Mouse (Mus musculus): ENCODE measurements around the gene Cacna2d3. TPM values are rescaled to one million over a fixed set of nuclear protein-coding genes. Genes with fewer than 3 reads are reported as not detected.

Cacna2d3 gene
- polyA plus RNA-seq, 1 experiment from 2014 or later: 0.39 TPM

DNA sequence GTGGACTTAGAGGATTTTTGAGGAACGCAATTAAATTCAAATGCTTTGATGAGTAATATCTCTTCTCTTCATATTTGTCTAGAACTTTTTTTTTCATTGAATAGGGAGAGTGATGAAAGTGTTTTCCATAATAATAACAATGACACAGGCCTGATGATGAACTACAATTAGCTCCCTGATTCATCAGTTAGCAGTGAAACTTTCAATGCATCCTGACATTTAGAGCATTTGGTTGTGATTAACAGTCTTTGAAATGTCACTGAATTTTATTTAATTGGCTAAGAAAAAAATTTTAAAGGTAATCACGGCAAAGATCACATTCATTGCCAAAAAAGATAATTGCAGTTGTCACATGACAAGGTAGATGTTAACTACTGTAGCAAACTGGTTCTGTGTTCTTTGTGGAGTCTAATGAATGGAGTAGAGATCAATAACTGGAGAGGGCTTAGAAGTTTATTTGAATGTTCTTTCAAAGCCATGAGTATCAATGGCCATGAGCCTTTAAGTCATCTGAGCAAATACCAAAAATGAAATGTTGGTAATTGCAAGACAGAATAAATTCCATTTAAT is 425.4 kb downstream of the Cacna2d3 start:
- no peak for ATAC-seq (replicated peaks; ENCODE audit: insufficient number of reproducible peaks, insufficient read depth, low FRiP score, low read depth)
- Histone ChIP-seq H3K36me3 (no peaks in the 10 kb centered on the region), H3K4me2 (no peak overlapping the region), H3K4me3 (no peak overlapping the region), H3K27me3 (no peaks in the 10 kb centered on the region), H3K27ac (no peak overlapping the region), H3K9ac (no peak overlapping the region), H3K9me3 (replicated peaks) (no peaks in the 10 kb centered on the region), H3K4me1 (replicated peaks) (no peaks in the 10 kb centered on the region)
- 77% methylated on average over 2 of the region's 2 CpGs for WGBS

DNA sequence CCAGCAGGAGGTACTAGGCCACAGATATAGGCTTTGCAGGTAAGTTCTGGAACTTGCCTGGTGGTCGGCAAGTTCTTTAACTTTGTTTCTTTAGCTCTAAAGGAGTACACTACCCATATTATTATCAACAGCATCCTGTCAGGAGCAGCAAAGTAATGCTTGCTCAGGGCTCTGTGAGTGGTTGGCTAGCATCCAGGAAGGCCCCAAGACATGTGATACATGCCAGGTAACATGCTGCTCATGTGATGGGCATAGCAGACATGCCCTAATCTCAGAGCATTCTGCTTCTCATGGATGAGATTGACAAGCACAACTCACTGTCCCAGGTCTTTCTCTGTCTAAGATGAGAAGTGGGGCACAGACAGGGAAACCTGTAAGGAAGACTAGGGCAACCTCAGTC is 442.8 kb downstream of the Cacna2d3 start:
- Histone ChIP-seq H3K4me1 (replicated peaks) (peaks cover 2% of the 10 kb centered on the region; the same call in 1 of the 2 replicates), H3K27ac (no peak overlapping the region), H3K4me2 (no peak overlapping the region), H3K4me3 (no peak overlapping the region), H3K27me3 (no peaks in the 10 kb centered on the region), H3K9ac (no peak overlapping the region), H3K9me3 (replicated peaks) (no peaks in the 10 kb centered on the region), H3K36me3 (no peaks in the 10 kb centered on the region)
- ATAC-seq (replicated peaks; ENCODE audit: insufficient number of reproducible peaks, insufficient read depth, low FRiP score, low read depth): no peak
- WGBS: 71% methylated on average over 1 of the region's 1 CpGs

DNA sequence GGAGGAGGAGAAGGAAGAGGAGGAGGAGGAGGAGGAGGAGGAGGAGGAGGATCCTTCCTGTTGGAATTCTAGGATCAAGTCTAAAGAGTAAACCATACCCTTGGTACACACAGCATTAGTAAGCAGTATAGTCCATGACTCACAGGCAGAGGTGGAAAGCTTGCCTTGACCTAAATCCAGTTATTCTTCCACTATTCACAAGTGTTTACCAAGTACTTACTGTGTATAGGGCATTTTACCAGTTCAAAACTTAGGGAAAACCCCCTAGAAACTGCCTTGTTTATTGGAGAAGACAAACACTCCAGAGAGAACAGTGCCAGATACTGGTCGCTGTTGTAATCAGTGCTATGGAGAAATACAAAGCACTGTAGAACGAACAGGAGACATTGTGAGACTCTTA is 443.3 kb downstream of the Cacna2d3 start:
- Histone ChIP-seq H3K4me2 (no peak overlapping the region), H3K27ac (no peak overlapping the region), H3K4me3 (no peak overlapping the region), H3K4me1 (replicated peaks) (no peaks in the 10 kb centered on the region), H3K36me3 (no peaks in the 10 kb centered on the region), H3K9me3 (replicated peaks) (no peaks in the 10 kb centered on the region), H3K27me3 (no peaks in the 10 kb centered on the region), H3K9ac (no peak overlapping the region)
- no peak for ATAC-seq (replicated peaks; ENCODE audit: insufficient number of reproducible peaks, insufficient read depth, low FRiP score, low read depth)
- WGBS: 69% methylated on average over 2 of the region's 2 CpGs

DNA sequence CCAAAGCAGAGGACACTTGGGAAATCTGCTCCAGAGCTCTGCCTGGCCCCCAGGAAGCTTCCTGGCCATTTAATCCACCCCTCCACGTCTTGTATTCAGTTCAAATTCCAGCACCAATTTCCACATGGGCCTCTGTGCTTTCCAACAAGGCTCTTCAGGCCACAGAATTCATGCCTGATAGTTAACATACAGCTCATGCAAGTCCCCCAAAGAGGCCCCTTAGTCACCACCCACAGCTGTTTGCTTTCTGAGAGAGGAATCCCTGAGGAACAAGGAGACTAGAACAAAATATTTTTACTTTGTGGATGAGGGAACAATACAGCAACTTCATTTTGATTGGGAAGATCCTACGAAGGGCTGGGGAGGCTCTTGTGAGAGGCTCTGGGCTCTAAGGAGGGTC is 444.0 kb downstream of the Cacna2d3 start:
- Histone ChIP-seq H3K9me3 (replicated peaks) (no peaks in the 10 kb centered on the region), H3K4me2 (no peak overlapping the region), H3K4me3 (no peak overlapping the region), H3K27ac (no peak overlapping the region), H3K4me1 (replicated peaks) (no peaks in the 10 kb centered on the region), H3K27me3 (no peaks in the 10 kb centered on the region), H3K9ac (no peak overlapping the region), H3K36me3 (no peaks in the 10 kb centered on the region)
- no peak for ATAC-seq (replicated peaks; ENCODE audit: insufficient number of reproducible peaks, insufficient read depth, low FRiP score, low read depth)
- WGBS: 51% methylated on average over 2 of the region's 2 CpGs

DNA sequence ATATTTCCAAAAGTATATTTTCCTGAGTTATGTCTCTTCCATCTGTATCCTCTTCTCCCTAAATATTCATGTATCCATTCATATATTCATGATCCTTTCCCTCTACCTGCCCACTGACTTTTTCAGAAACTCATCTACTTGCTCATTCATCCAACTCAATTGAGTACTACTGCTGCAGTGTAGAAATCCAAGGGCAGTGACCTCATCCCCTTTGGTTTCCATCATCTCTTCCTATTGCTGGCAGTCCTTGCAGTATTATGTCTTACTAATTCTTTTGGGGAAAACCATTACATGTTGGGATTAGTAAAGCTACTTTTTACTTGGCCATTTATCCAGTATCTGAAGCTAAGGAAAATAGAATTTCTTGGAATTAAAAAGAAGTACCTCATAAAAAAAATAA is 447.8 kb downstream of the Cacna2d3 start:
- Histone ChIP-seq H3K27me3 (no peaks in the 10 kb centered on the region), H3K4me2 (no peak overlapping the region), H3K9me3 (replicated peaks) (no peaks in the 10 kb centered on the region), H3K9ac (no peak overlapping the region), H3K27ac (no peak overlapping the region), H3K36me3 (no peaks in the 10 kb centered on the region), H3K4me3 (no peak overlapping the region), H3K4me1 (replicated peaks) (no peaks in the 10 kb centered on the region)
- no peak for ATAC-seq (replicated peaks; ENCODE audit: insufficient number of reproducible peaks, insufficient read depth, low FRiP score, low read depth)

DNA sequence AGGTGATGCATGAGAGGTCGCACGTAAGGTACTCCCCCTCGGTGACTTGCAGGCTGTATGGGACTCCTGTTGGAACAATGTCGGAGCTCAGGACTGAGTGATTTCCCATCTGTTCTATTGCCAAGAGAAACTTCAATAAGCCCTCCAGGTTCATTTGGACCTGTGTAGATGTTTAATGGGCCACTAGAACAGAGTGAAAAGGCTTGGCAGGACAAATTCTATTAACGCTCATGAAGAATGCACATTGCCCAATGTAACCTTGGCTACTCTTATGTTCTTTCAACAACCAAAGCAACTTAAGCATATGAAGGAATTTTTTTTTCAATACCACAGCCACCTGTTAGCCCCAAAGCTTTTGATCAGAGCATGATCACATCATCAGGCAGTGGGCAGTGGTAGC is 451.1 kb downstream of the Cacna2d3 start:
- H3K9ac ChIP-seq: no peak overlapping the region
- H3K4me3 ChIP-seq: no peak overlapping the region
- 89% methylated on average over 5 of the region's 5 CpGs for WGBS
- H3K4me1 ChIP-seq (replicated peaks): no peaks in the 10 kb centered on the region
- no peak overlapping the region for H3K27ac ChIP-seq
- no peaks in the 10 kb centered on the region for H3K36me3 ChIP-seq
- H3K9me3 ChIP-seq (replicated peaks): no peaks in the 10 kb centered on the region
- H3K4me2 ChIP-seq: no peak overlapping the region
- ATAC-seq (replicated peaks; ENCODE audit: insufficient number of reproducible peaks, insufficient read depth, low FRiP score, low read depth): no peak
- H3K27me3 ChIP-seq: no peaks in the 10 kb centered on the region

DNA sequence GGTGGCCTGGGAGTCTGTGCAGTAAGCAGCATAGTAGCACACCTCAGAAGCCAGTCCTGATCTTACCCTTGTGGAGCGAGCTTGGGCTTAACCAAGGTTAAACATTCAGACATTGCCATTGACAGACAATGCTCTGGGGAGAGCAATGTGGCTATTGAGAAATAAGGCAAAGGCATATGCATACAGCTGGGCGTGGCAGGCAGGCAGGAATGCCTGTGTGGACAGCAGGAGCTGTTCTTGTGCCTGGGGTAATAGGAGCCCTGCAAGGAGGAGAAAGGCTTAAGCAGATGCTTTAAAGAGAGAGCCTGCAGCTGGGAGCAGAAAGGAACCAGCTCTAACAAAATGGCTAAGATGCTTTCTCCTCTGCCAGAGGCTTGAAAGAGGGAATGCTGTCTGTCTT is 451.8 kb downstream of the Cacna2d3 start:
- no peaks in the 10 kb centered on the region for H3K4me1 ChIP-seq (replicated peaks)
- H3K27ac ChIP-seq: no peak overlapping the region
- H3K9me3 ChIP-seq (replicated peaks): no peaks in the 10 kb centered on the region
- H3K36me3 ChIP-seq: no peaks in the 10 kb centered on the region
- H3K9ac ChIP-seq: no peak overlapping the region
- 68% methylated on average over 2 of the region's 2 CpGs for WGBS
- ATAC-seq (replicated peaks; ENCODE audit: insufficient number of reproducible peaks, insufficient read depth, low FRiP score, low read depth): no peak
- H3K4me3 ChIP-seq: no peak overlapping the region
- no peak overlapping the region for H3K4me2 ChIP-seq
- H3K27me3 ChIP-seq: no peaks in the 10 kb centered on the region

DNA sequence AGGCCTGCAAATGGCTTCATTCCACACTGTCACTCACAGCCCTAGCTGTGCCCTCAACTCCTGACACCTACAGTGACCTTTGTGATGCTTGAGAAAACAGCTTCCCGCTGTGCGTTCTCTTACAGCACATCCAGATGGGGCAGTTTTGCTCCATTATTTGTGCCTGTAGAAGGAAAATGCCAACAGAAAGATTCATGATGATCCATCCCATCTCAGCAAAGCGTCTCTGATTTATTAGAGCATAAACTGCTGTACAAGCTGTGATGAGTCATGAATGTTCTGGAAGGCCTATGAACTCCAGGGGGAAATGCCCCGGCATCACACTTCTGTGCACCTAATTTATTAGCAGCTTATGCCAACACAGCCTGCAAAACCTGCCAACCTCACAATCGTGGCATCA is 453.1 kb downstream of the Cacna2d3 start:
- Histone ChIP-seq H3K9me3 (replicated peaks) (no peaks in the 10 kb centered on the region), H3K4me1 (replicated peaks) (no peaks in the 10 kb centered on the region), H3K4me3 (no peak overlapping the region), H3K27ac (no peak overlapping the region), H3K27me3 (no peaks in the 10 kb centered on the region), H3K9ac (no peak overlapping the region), H3K36me3 (no peaks in the 10 kb centered on the region), H3K4me2 (no peak overlapping the region)
- no peak for ATAC-seq (replicated peaks; ENCODE audit: insufficient number of reproducible peaks, insufficient read depth, low FRiP score, low read depth)
- 45% methylated on average over 5 of the region's 5 CpGs for WGBS

DNA sequence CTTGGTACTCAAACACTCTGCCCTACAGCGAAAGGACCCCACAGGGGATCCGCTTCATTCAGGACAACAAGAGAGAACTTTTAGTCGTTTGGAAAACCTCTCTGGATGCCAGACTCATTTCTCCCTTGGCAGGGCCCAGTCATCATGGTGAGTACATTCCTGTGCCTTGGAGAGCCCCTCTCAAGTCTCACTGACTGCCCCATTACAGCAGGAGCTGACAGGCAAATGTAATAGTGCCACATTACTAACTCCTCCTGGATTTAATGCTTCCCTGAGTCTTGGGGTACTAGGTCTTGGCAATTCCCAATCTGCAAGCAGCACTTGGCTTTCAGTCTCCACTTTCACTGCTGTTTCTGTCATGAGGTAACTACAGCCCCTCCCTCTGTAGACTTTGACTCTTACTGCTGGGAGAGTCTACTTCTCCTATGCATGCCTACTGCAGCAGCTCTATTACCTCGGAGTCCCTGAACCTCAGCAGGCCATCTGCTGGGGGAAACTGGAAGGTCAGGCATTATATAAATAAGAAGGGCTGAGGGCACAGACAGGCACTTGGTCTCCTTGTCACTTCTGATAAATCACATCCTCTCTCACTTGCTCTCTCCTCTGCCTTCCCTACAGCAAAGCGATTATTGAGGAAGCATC is 454.3 kb downstream of the Cacna2d3 start:
- H3K27ac ChIP-seq: no peak overlapping the region
- no peaks in the 10 kb centered on the region for H3K4me1 ChIP-seq (replicated peaks)
- no peaks in the 10 kb centered on the region for H3K27me3 ChIP-seq
- H3K9ac ChIP-seq: no peak overlapping the region
- no peaks in the 10 kb centered on the region for H3K36me3 ChIP-seq
- WGBS: 46% methylated on average over 5 of the region's 5 CpGs
- no peak overlapping the region for H3K4me3 ChIP-seq
- H3K9me3 ChIP-seq (replicated peaks): no peaks in the 10 kb centered on the region
- no peak for ATAC-seq (replicated peaks; ENCODE audit: insufficient number of reproducible peaks, insufficient read depth, low FRiP score, low read depth)
- no peak overlapping the region for H3K4me2 ChIP-seq

DNA sequence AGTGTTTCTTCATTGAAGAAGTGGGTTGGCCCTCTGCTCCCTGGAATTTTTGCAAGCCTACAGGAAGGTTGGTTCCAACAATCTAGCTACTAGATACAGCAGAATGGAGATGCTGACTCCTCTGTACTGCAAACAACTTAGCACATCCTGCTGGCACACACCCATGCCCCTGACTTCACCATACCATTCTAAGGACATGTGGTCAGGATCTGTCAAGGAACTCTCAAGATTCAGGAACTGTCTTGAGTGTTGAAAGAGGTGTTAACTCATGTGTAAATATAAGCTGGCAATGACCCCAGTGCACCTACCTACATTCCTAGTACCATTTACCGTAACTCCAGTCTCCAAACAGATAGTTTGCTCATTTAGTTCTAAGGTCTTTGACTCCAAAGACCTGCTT is 461.0 kb downstream of the Cacna2d3 start:
- H3K9me3 ChIP-seq (replicated peaks): 0 out of 2 replicates have a peak, but pooled peaks cover 3% of the 10 kb centered on the region
- no peak overlapping the region for H3K4me3 ChIP-seq
- H3K27ac ChIP-seq: no peak overlapping the region
- 69% methylated on average over 1 of the region's 1 CpGs for WGBS
- no peaks in the 10 kb centered on the region for H3K36me3 ChIP-seq
- H3K9ac ChIP-seq: no peak overlapping the region
- ATAC-seq (replicated peaks; ENCODE audit: insufficient number of reproducible peaks, insufficient read depth, low FRiP score, low read depth): no peak
- no peaks in the 10 kb centered on the region for H3K4me1 ChIP-seq (replicated peaks)
- no peaks in the 10 kb centered on the region for H3K27me3 ChIP-seq
- H3K4me2 ChIP-seq: no peak overlapping the region

DNA sequence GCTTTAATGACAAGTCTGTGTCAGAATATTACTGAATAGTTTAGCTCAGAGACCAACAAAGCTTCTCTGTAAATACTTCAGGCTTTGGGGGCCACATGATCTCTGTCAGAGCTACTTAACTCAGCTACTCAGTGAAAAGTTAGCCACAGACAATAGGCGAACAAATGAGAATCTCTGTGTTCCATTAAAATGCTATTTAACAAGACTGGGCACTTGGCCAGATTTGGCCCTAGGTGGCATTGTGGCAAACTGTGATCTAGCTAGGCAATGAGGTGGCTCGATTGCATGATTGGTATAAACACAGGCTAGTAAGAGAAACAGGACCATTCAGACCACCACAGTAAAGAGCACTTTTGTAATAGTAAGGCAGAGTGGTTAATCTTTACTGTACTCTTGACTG is 478.1 kb downstream of the Cacna2d3 start:
- no peak overlapping the region for H3K9ac ChIP-seq
- no peak overlapping the region for H3K27ac ChIP-seq
- no peaks in the 10 kb centered on the region for H3K4me1 ChIP-seq (replicated peaks)
- ATAC-seq (replicated peaks; ENCODE audit: insufficient number of reproducible peaks, insufficient read depth, low FRiP score, low read depth): no peak
- H3K9me3 ChIP-seq (replicated peaks): peaks cover 3% of the 10 kb centered on the region; the same call in 1 of the 2 replicates
- no peak overlapping the region for H3K4me3 ChIP-seq
- no peaks in the 10 kb centered on the region for H3K27me3 ChIP-seq
- no peaks in the 10 kb centered on the region for H3K36me3 ChIP-seq
- no peak overlapping the region for H3K4me2 ChIP-seq
- WGBS: 76% methylated on average over 2 of the region's 2 CpGs

DNA sequence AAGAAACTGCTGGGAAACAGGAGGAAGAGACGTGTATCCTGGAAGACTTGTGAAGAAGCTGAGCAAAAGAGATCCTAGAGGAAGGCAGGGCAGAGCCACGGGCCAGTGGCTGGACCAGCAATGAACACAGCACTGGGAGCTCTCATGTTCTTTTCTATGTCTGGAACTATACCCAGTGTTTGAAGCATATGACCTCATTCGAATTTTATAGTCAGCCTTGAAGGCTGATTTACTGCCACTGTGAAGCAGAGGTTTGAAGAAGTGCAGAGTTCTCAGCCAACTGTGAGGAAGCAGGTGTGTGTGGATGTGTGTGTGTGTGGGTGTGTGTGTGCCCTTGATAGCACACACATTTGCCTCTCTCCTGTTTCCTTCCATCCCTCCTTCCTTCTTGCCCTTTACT is 483.2 kb downstream of the Cacna2d3 start:
- H3K27ac ChIP-seq: no peak overlapping the region
- H3K27me3 ChIP-seq: no peaks in the 10 kb centered on the region
- H3K4me1 ChIP-seq (replicated peaks): no peaks in the 10 kb centered on the region
- whole genome bisulfite sequencing: 62% methylated on average over 3 of the region's 3 CpGs
- H3K9ac ChIP-seq: no peak overlapping the region
- no peaks in the 10 kb centered on the region for H3K9me3 ChIP-seq (replicated peaks)
- H3K4me3 ChIP-seq: no peak overlapping the region
- ATAC-seq (replicated peaks; ENCODE audit: insufficient number of reproducible peaks, insufficient read depth, low FRiP score, low read depth): no peak
- no peak overlapping the region for H3K4me2 ChIP-seq
- H3K36me3 ChIP-seq: no peaks in the 10 kb centered on the region

Measured in heart, embryonic 15.5 days (tissue).